In the genomic region with DNA sequence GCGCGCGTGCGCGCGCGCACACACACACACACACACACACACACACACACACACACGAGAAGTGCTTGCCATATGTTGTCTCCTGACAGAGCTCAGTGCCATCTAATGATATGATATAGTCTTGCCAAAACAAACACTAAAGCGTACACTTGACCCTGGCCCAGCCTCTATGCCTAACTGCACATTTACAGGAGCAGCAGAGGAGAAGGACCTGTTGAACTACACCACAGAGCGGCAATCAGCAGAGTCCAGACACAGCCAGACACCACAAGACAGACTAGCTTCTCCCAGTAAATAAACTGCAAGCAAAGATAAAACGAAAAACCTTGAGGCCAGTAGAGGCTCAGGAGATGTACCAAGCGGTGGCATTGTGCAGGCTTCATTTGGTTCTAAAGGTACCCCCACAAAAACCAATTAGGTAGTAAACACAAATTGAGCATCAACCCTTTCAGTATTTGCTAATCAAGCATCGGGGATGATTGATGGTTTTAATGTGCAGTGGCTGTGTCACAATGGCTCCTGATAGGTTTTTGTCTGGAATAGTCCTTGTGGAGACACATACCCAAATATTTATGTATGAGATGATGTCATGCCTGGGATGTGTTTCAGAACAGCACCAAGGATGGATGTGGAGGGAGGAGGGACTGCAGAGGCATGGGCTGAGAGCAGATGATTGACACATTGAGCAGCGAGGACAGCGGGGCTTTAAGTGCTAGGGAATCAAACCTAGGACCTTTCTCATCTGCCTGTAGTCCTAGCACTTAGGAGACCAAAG, we compare ENCODE assay signal across 8 mouse cellular contexts.
A peak's percentile ranks its signal among the peaks of the same experiment; 100 is the strongest.
DNase-seq lines count a peak whose midpoint lies in the region; ATAC-seq and TF ChIP-seq lines count a peak whose summit lies in the region.

No protein-coding gene starts in this region.

- H3K27me3 ChIP-seq in kidney, postnatal 0 days (ENCODE audit: insufficient read depth, low read length): no peaks in the 10 kb centered on the region
- no peaks in the 10 kb centered on the region for H3K27me3 ChIP-seq in intestine, postnatal 0 days (replicated peaks; ENCODE audit: control insufficient read depth, insufficient read depth, low read length)

- H3K4me2 ChIP-seq in kidney, postnatal 0 days (ENCODE audit: low read length): no peak overlapping the region
- no peak overlapping the region for H3K4me2 ChIP-seq in intestine, postnatal 0 days (replicated peaks; ENCODE audit: low read depth)

- peaks cover 34% of the 10 kb centered on the region for H3K4me1 ChIP-seq in kidney, postnatal 0 days (replicated peaks; ENCODE audit: insufficient read depth, low read length)
- peaks cover 2% of the 10 kb centered on the region for H3K4me1 ChIP-seq in cortical plate, adult 2 months (ENCODE audit: control insufficient read depth, insufficient read depth, low read length)
- H3K4me1 ChIP-seq in intestine, postnatal 0 days (replicated peaks; ENCODE audit: control insufficient read depth, insufficient read depth, low read length): 0 out of 2 replicates have a peak, but pooled peaks cover 2% of the 10 kb centered on the region

- peak; percentile 43; the same call in 1 of the 2 replicates for TF ChIP-seq CTCF in kidney, postnatal 0 days (IDR thresholded peaks at IDR 0.05; ENCODE audit: low read depth)
- 0 out of 2 replicates have a peak, but pooled peaks have one; percentile 15 for TF ChIP-seq CTCF in cortical plate, adult 2 months (IDR thresholded peaks at IDR 0.05; ENCODE audit: extremely low read depth, insufficient read depth, low read length)
- TF ChIP-seq CTCF in intestine, postnatal 0 days (IDR thresholded peaks at IDR 0.05; ENCODE audit: low read depth): peak; percentile 65

- no peak overlapping the region for H3K27ac ChIP-seq in kidney, postnatal 0 days
- H3K27ac ChIP-seq in cortical plate, adult 2 months (ENCODE audit: insufficient read depth, low read length): no peak overlapping the region
- H3K27ac ChIP-seq in intestine, postnatal 0 days (ENCODE audit: low read depth, low read length): no peak overlapping the region

- no peak for TF ChIP-seq POLR2A in cortical plate, adult 2 months (IDR thresholded peaks at IDR 0.05; ENCODE audit: extremely low read depth, insufficient read depth, low read length)

- no peaks in the 10 kb centered on the region for H3K9me3 ChIP-seq in kidney, postnatal 0 days (replicated peaks; ENCODE audit: low read length)
- no peaks in the 10 kb centered on the region for H3K9me3 ChIP-seq in intestine, postnatal 0 days (ENCODE audit: control insufficient read depth)

- DNase-seq in kidney, postnatal 0 days (ENCODE audit: low spot score): peak; percentile 67
- no peak for DNase-seq in kidney, adult 8-10 months
- DNase-seq in retina, postnatal 1 day: peak; percentile 64
- DNase-seq in cerebellum, postnatal 14 days: no peak
- DNase-seq in left cerebral cortex, adult 11 months (ENCODE audit: low spot score): no peak

- WGBS in kidney, postnatal 0 days: 76% methylated on average over 15 of the region's 15 CpGs
- 74% methylated on average over 15 of the region's 15 CpGs for WGBS in intestine, postnatal 0 days

- H3K9ac ChIP-seq in kidney, postnatal 0 days (ENCODE audit: low read depth, low read length): no peak overlapping the region
- H3K9ac ChIP-seq in intestine, postnatal 0 days (ENCODE audit: low read depth, low read length): no peak overlapping the region

- H3K36me3 ChIP-seq in kidney, postnatal 0 days (ENCODE audit: insufficient read depth, low read length): no peaks in the 10 kb centered on the region
- no peaks in the 10 kb centered on the region for H3K36me3 ChIP-seq in intestine, postnatal 0 days (ENCODE audit: control insufficient read depth, insufficient read depth)

- peak; percentile 52; the same call in 1 of the 2 replicates for ATAC-seq in kidney, postnatal 0 days (replicated peaks; ENCODE audit: low FRiP score, low read depth)
- ATAC-seq in intestine, postnatal 0 days: no peak; the same call in 1 of the 2 replicates
- no peak for ATAC-seq in inflammation-experienced regulatory T-cells, adult 6 months

- H3K4me3 ChIP-seq in kidney, postnatal 0 days (replicated peaks; ENCODE audit: low read depth, low read length): no peak overlapping the region
- H3K4me3 ChIP-seq in cortical plate, adult 2 months (ENCODE audit: insufficient read depth, low read length): no peak overlapping the region
- no peak overlapping the region for H3K4me3 ChIP-seq in intestine, postnatal 0 days (ENCODE audit: low read depth, low read length)

Comparison
In these comparisons a context has a peak if more than half of its experiments do, and no peak if none do; other contexts are left out.
1. DNase-seq: peak in kidney, postnatal 0 days (single experiment) and retina, postnatal 1 day (single experiment); none in kidney, adult 8-10 months (0 of 2), cerebellum, postnatal 14 days (0 of 2) and left cerebral cortex, adult 11 months (single experiment).
2. CTCF ChIP-seq: peak in every context shown above with its lines; median percentile 65 in intestine, postnatal 0 days; 43 in kidney, postnatal 0 days; 15 in cortical plate, adult 2 months.